8 mouse cellular contexts compared by ENCODE assay signal in genomic region chr14:76009185-76009584, GRCm38 (mm10). TPM values are rescaled to one million over a fixed set of nuclear protein-coding genes. Genes with fewer than 3 reads are reported as not detected.
DNase-seq lines count a peak whose midpoint lies in the region; ATAC-seq lines count a peak whose summit lies in the region.

No protein-coding gene starts in this region.

- 81% methylated on average over 5 of the region's 5 CpGs for WGBS in kidney, embryonic 14.5 days
- WGBS in embryonic facial prominence, embryonic 10.5 days: 83% methylated on average over 5 of the region's 5 CpGs
- WGBS in intestine, embryonic 15.5 days: 83% methylated on average over 5 of the region's 5 CpGs
- WGBS in neural tube, embryonic 12.5 days: 89% methylated on average over 5 of the region's 5 CpGs

- peak overlapping the region; percentile 97 for H3K4me3 ChIP-seq in kidney, embryonic 14.5 days (ENCODE audit: low read length)
- peak overlapping the region; percentile 89 for H3K4me3 ChIP-seq in embryonic facial prominence, embryonic 10.5 days
- peak overlapping the region; percentile 88 for H3K4me3 ChIP-seq in intestine, embryonic 15.5 days (replicated peaks)
- 0 out of 2 replicates have a peak overlapping the region, but pooled peaks have one; percentile 92 for H3K4me3 ChIP-seq in neural tube, embryonic 12.5 days

- H3K27me3 ChIP-seq in kidney, embryonic 14.5 days (ENCODE audit: control insufficient read depth, insufficient read depth, low read length): no peaks in the 10 kb centered on the region
- no peaks in the 10 kb centered on the region for H3K27me3 ChIP-seq in embryonic facial prominence, embryonic 10.5 days (replicated peaks; ENCODE audit: low read depth, poor library complexity, severe bottlenecking)
- H3K27me3 ChIP-seq in intestine, embryonic 15.5 days (replicated peaks): no peaks in the 10 kb centered on the region
- H3K27me3 ChIP-seq in neural tube, embryonic 12.5 days (replicated peaks): no peaks in the 10 kb centered on the region

- no peak for ATAC-seq in kidney, embryonic 14.5 days (ENCODE audit: low FRiP score, low TSS enrichment)
- no peak for ATAC-seq in intestine, embryonic 15.5 days
- ATAC-seq in neural tube, embryonic 12.5 days (ENCODE audit: low FRiP score, low read depth): no peak

- peak overlapping the region; percentile 81 for H3K4me2 ChIP-seq in kidney, embryonic 14.5 days (replicated peaks; ENCODE audit: low read depth, low read length)
- H3K4me2 ChIP-seq in intestine, embryonic 15.5 days (replicated peaks): peak overlapping the region; percentile 59
- peak overlapping the region; percentile 79 for H3K4me2 ChIP-seq in neural tube, embryonic 12.5 days (replicated peaks)

- peaks cover 15% of the 10 kb centered on the region for H3K4me1 ChIP-seq in kidney, embryonic 14.5 days (ENCODE audit: control insufficient read depth, insufficient read depth, low read length)
- H3K4me1 ChIP-seq in embryonic facial prominence, embryonic 10.5 days: peaks cover 23% of the 10 kb centered on the region
- H3K4me1 ChIP-seq in intestine, embryonic 15.5 days (replicated peaks): 0 out of 2 replicates have a peak, but pooled peaks cover 8% of the 10 kb centered on the region
- peaks cover 15% of the 10 kb centered on the region for H3K4me1 ChIP-seq in neural tube, embryonic 12.5 days

- peaks cover 3% of the 10 kb centered on the region; the same call in 1 of the 2 replicates for H3K36me3 ChIP-seq in kidney, embryonic 14.5 days (ENCODE audit: control insufficient read depth, insufficient read depth, low read length)
- peaks cover 33% of the 10 kb centered on the region for H3K36me3 ChIP-seq in embryonic facial prominence, embryonic 10.5 days (replicated peaks)
- H3K36me3 ChIP-seq in intestine, embryonic 15.5 days: no peaks in the 10 kb centered on the region
- H3K36me3 ChIP-seq in neural tube, embryonic 12.5 days: peaks cover 5% of the 10 kb centered on the region; the same call in 1 of the 2 replicates

- no peaks in the 10 kb centered on the region for H3K9me3 ChIP-seq in kidney, embryonic 14.5 days (ENCODE audit: control insufficient read depth, low read length)
- no peaks in the 10 kb centered on the region for H3K9me3 ChIP-seq in embryonic facial prominence, embryonic 10.5 days
- no peaks in the 10 kb centered on the region for H3K9me3 ChIP-seq in intestine, embryonic 15.5 days
- H3K9me3 ChIP-seq in neural tube, embryonic 12.5 days: no peaks in the 10 kb centered on the region

- H3K27ac ChIP-seq in kidney, embryonic 14.5 days (ENCODE audit: low read depth, low read length): no peak overlapping the region
- H3K27ac ChIP-seq in embryonic facial prominence, embryonic 10.5 days (replicated peaks): no peak overlapping the region
- no peak overlapping the region for H3K27ac ChIP-seq in intestine, embryonic 15.5 days
- H3K27ac ChIP-seq in neural tube, embryonic 12.5 days: no peak overlapping the region

- no peak for DNase-seq in kidney, postnatal 36 days
- DNase-seq in embryonic facial prominence, embryonic 10.5 days (ENCODE audit: low spot score): no peak
- DNase-seq in left cerebral cortex, postnatal 10 days (ENCODE audit: extremely low spot score in 1 of 2, low spot score in 2 of 2): no peak
- DNase-seq in left cerebral cortex, adult 9 months (ENCODE audit: low spot score in 2 of 2): no peak
- no peak for DNase-seq in urinary bladder, postnatal 10 days (ENCODE audit: low spot score)

- intact Hi-C loops in left cerebral cortex, postnatal 10 days (cut with DNase I): no loop called here

- peak overlapping the region; percentile 86; the same call in 1 of the 2 replicates for H3K9ac ChIP-seq in kidney, embryonic 14.5 days (ENCODE audit: low read depth, low read length)
- no peak overlapping the region for H3K9ac ChIP-seq in intestine, embryonic 15.5 days
- H3K9ac ChIP-seq in neural tube, embryonic 12.5 days: no peak overlapping the region

RNA-seq across cellular contexts. Expression of gene Gtf2f2, which starts 1.5 kb away (rescaled TPM):
- 47.1 and 53.8 TPM in 2 replicates for polyA plus RNA-seq in kidney, embryonic 14.5 days (2014; fragmentation: Nextera tagmentation; extraction: Ambion mirVana)
- 55.7 and 56.2 TPM in 2 replicates for polyA plus RNA-seq in embryonic facial prominence, embryonic 10.5 days (2016; fragmentation: Nextera tagmentation; extraction: Ambion mirVana)
- polyA plus RNA-seq in intestine, embryonic 15.5 days (2015; fragmentation: Nextera tagmentation; extraction: Ambion mirVana): 34.7 and 37.2 TPM in 2 replicates
- 45.9 and 53.2 TPM in 2 replicates for polyA plus RNA-seq in neural tube, embryonic 12.5 days (2016; fragmentation: Nextera tagmentation; extraction: Ambion mirVana)
- total RNA-seq in left cerebral cortex, postnatal 10 days (2021): 10 to 100 TPM; 22.5 to 23.0 TPM

RNA-seq across cellular contexts. Expression of gene Kctd4, which starts 54.4 kb away (rescaled TPM):
- polyA plus RNA-seq in kidney, embryonic 14.5 days (2014; fragmentation: Nextera tagmentation; extraction: Ambion mirVana): 0.80 and 0.90 TPM in 2 replicates
- 0.67 and 0.84 TPM in 2 replicates for polyA plus RNA-seq in embryonic facial prominence, embryonic 10.5 days (2016; fragmentation: Nextera tagmentation; extraction: Ambion mirVana)
- 0.42 and 0.59 TPM in 2 replicates for polyA plus RNA-seq in intestine, embryonic 15.5 days (2015; fragmentation: Nextera tagmentation; extraction: Ambion mirVana)
- 3.8 and 3.9 TPM in 2 replicates for polyA plus RNA-seq in neural tube, embryonic 12.5 days (2016; fragmentation: Nextera tagmentation; extraction: Ambion mirVana)
- total RNA-seq in left cerebral cortex, postnatal 10 days (2021): 10 to 100 TPM; 13.2 to 14.6 TPM
